Mouse (Mus musculus) MEL (cell line): ENCODE results near the gene Prickle2.

Experiments used
- CTCF ChIP-seq, 3 experiments: IDR thresholded peaks in 2 of 3; conservative IDR thresholded peaks in 1 of 3; 2 replicates each; pipeline ENCODE4 v1.5.1; 2011 to 2012; ENCODE audit warnings: low read length in 3 of 3, low read depth in 2 of 3, mild to moderate bottlenecking in 2 of 3, improper control_type of control experiment in 1 of 3, inconsistent platforms in 1 of 3, mixed read lengths in 1 of 3, moderate library complexity in 1 of 3; ENCODE audit not compliant: control insufficient read depth in 1 of 3, insufficient read depth in 1 of 3, poor library complexity in 1 of 3, severe bottlenecking in 1 of 3
- EP300 ChIP-seq, 2 experiments: IDR thresholded peaks; 2 replicates each; pipeline ENCODE4 v1.6.1; 2011; ENCODE audit warnings: improper control_type of control experiment in 2 of 2, low read length in 2 of 2, low read depth in 1 of 2, mild to moderate bottlenecking in 1 of 2
- GABPA ChIP-seq: IDR thresholded peaks from 2 replicates; pipeline ENCODE4 v1.6.1; 2012; ENCODE audit warnings: low read depth, mild to moderate bottlenecking, inconsistent platforms, low read length, improper control_type of control experiment, moderate library complexity
- MAX ChIP-seq: IDR thresholded peaks from 2 replicates; pipeline ENCODE4 v1.6.1; 2011; ENCODE audit warnings: low read length, improper control_type of control experiment
- NRF1 ChIP-seq: IDR thresholded peaks from 2 replicates; pipeline ENCODE4 v1.6.1; 2014; ENCODE audit warnings: low read depth, mild to moderate bottlenecking, inconsistent platforms, low read length, improper control_type of control experiment, moderate library complexity; ENCODE audit not compliant: poor library complexity, insufficient read depth, severe bottlenecking
- POLR2A ChIP-seq, 2 experiments: IDR thresholded peaks; 2 replicates each; pipeline ENCODE4 v1.6.1; 2011 to 2012; ENCODE audit warnings: low read length in 2 of 2, mild to moderate bottlenecking in 2 of 2, control low read depth in 1 of 2, improper control_type of control experiment in 1 of 2, low read depth in 1 of 2, moderate library complexity in 1 of 2; ENCODE audit not compliant: control insufficient read depth in 1 of 2, insufficient read depth in 1 of 2, poor library complexity in 1 of 2
- SIN3A ChIP-seq: IDR thresholded peaks from 2 replicates; pipeline ENCODE4 v1.6.1; 2012; ENCODE audit warnings: low read length, improper control_type of control experiment, inconsistent platforms
- TCF12 ChIP-seq: IDR thresholded peaks from 2 replicates; pipeline ENCODE4 v1.6.1; 2014; ENCODE audit warnings: low read depth, mild to moderate bottlenecking, inconsistent platforms, low read length, improper control_type of control experiment, moderate library complexity
- USF2 ChIP-seq, 2 experiments: IDR thresholded peaks; 2 replicates each; pipeline ENCODE4 v1.6.1; 2011 to 2012; ENCODE audit warnings: improper control_type of control experiment in 2 of 2, low read length in 2 of 2, borderline replicate concordance in 1 of 2, inconsistent platforms in 1 of 2, low read depth in 1 of 2, mild to moderate bottlenecking in 1 of 2; ENCODE audit not compliant: insufficient read depth in 1 of 2
- ZMIZ1 ChIP-seq: IDR thresholded peaks from 2 replicates; pipeline ENCODE4 v1.6.1; 2012; ENCODE audit warnings: low read depth, mild to moderate bottlenecking, inconsistent platforms, low read length, improper control_type of control experiment, moderate library complexity

GRCm38 (mm10) chr6:92465666-92466065 lies 240.3 kb downstream of the Prickle2 start:
- no peak for TF ChIP-seq NRF1
- no peak for TF ChIP-seq MAX
- TF ChIP-seq GABPA, result no peak
- TF ChIP-seq USF2 (IDR thresholded peaks at IDR 0.05; ENCODE audit: borderline replicate concordance in 1 of 2, insufficient read depth in 1 of 2, low read depth in 1 of 2, low read length in 2 of 2), result no peak
- TF ChIP-seq SIN3A, result no peak
- no peak for TF ChIP-seq EP300 (IDR thresholded peaks at IDR 0.05; ENCODE audit: low read depth in 1 of 2, low read length in 2 of 2)
- TF ChIP-seq CTCF (IDR thresholded peaks at IDR 0.05 in 2 of 3, conservative IDR thresholded peaks at IDR 0.05 in 1 of 3; ENCODE audit: control insufficient read depth in 1 of 3, insufficient read depth in 1 of 3, low read depth in 2 of 3, low read length in 3 of 3, poor library complexity in 1 of 3, severe bottlenecking in 1 of 3), result no peak
- no peak for TF ChIP-seq ZMIZ1
- no peak for TF ChIP-seq TCF12
- no peak for TF ChIP-seq POLR2A (IDR thresholded peaks at IDR 0.05; ENCODE audit: control insufficient read depth in 1 of 2, insufficient read depth in 1 of 2, low read depth in 1 of 2, low read length in 2 of 2, poor library complexity in 1 of 2)
